Mouse (Mus musculus) cerebellum, adult 9-10 months (tissue): ENCODE data around the gene Ppp1r14b.

ENCODE experiments used
- DNase-seq: peaks from one replicate; pipeline ENCODE4 v3.0.0; 2022

Gene Ppp1r14b

DNA sequence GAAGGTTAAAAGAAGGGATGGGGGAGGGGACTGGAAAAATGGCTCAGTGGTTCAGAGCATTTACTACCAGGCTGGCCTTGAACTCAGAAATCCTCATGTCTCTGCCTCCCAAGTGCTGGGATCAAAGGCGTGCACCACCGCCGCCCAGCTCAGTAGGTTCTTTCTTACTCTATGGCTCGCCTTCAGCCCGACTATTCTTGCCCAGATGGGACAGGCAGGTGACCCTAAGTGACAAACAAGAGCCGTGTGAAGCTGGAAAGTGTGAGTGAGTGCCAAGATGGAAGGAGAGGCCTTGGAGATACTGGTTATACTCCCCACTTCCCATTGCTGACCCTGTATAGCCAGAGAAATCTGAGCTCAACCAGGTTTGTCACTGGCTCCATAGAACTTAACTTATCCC is 31.1 kb upstream of the Ppp1r14b start:
- no peak for DNase-seq

GRCm38 (mm10) chr19:6947742-6948141 is 27.0 kb upstream of the Ppp1r14b start:
- DNase-seq: no peak

- peak; percentile 84 for DNase-seq
Observed at GRCm38 (mm10) chr19:6948186-6948585, 26.6 kb upstream of the Ppp1r14b start.

GRCm38 (mm10) chr19:6949532-6949931 is 25.2 kb upstream of the Ppp1r14b start:
- DNase-seq: no peak

DNA sequence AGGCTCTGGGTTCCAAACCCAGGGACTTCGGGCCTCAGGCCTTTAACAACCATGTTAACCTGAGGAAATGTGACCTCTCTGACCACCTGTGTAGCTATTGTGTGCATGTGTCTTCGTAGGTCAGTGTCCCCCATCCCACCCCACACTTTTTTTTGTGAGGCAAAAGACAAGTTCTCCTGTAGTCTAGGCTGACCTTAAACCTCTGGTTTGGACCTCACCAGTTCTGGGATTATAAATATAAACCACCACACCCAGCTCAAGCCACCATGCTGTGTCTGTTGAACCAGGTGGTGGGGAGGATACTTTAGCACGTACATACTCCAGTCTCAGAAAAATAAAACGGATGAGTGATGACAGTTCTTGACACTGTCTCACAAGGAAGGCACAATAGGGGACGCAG is 24.8 kb upstream of the Ppp1r14b start:
- DNase-seq: no peak

DNA sequence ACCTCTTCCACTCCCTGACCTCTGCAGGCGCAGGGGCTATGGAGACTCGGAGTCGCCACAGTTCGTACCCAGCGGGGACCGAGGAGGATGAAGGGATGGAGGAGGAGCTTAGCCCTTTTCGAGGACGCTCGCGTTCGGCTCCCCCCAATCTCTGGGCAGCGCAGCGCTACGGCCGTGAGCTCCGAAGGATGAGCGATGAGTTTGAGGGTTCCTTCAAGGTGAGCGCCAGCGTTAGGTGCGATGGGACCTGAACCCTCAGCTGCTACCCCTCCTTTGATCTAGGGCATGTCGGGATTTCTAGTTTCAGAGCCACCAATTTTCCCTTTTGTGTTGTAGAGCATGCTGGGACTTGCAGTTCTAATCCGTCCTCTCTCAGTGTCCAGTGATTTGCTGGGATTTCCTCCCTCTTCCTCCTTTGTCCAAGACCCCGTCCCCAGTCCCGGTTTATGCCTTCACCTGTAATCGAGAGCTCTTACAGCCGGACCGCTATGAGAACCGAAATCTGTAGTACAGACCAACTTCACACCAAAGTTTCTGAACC is 24.1 kb upstream of the Ppp1r14b start:
- peak; percentile 82 for DNase-seq

DNA sequence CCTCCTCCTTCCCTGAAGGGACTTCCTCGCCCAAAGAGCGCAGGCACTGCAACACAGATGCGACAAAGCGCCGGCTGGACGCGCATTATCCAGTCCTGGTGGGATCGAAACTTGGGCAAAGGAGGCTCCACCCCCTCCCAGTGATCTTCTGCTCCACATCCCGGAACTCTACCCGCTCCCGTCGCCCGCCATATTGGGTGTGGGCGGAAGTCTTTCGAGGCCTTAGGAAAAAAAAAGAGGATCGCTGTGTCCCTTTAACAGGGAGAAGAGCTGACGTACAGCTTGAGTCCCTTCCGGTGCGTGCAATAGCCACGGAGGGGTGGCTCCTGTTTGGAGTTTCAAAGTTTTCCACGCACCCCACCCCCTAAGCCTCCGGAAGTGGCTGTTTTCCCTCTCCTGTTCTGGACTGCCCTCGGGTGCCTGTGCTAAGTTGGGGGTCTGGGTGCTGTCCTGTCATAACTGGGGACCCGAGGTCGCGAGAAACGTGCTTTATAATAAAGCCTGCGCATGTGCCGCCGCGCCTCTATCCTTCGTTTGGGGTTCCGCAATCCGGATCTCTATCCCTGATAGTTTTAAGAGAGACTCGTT is 23.3 kb upstream of the Ppp1r14b start:
- DNase-seq: peak; percentile 95

- peak; percentile 85 for DNase-seq
Observed at GRCm38 (mm10) chr19:6951994-6952711, 22.6 kb upstream of the Ppp1r14b start.

DNA sequence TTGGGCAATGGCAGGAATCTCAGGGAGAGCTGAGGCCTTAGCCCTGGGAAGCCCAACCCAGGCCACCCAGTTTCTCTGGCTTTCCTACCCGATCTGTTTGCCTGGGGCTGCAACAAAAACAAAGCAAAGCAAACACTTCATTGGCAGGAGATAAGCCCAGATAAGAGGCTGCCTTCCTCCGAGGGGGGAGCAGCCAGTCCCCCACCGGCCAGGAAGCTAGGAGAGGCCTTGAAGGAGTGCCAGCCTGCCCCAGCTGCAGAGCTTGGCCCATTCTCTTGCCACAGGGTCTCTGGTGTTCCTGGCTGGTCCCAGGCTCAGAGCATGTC is 22.1 kb upstream of the Ppp1r14b start:
- DNase-seq: no peak

- no peak for DNase-seq
Observed at GRCm38 (mm10) chr19:6954046-6954445, 20.7 kb upstream of the Ppp1r14b start.

DNA sequence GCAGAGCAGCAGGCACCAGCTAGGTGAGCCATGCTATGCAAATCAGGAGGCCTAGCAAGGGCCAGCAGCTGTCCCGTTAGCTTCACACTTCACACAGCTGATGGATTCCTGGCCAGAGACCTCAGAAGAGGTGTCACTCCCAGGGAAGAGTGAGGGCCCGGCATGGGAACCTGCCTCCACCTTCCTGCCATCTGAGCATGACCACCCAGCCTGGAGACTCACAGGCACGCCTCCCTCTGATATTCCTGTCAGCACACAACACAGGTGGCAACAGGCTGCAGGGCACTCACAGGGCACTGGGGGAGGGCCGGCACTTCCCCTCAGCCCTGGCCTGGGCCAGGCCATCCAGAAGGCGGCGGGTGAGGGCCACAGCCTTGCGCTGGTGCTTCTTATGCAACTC is 19.3 kb upstream of the Ppp1r14b start:
- DNase-seq: no peak

GRCm38 (mm10) chr19:6956461-6956860 is 18.3 kb upstream of the Ppp1r14b start:
- no peak for DNase-seq

GRCm38 (mm10) chr19:6968491-6969271 is 6.1 kb upstream of the Ppp1r14b start:
- no peak for DNase-seq

DNA sequence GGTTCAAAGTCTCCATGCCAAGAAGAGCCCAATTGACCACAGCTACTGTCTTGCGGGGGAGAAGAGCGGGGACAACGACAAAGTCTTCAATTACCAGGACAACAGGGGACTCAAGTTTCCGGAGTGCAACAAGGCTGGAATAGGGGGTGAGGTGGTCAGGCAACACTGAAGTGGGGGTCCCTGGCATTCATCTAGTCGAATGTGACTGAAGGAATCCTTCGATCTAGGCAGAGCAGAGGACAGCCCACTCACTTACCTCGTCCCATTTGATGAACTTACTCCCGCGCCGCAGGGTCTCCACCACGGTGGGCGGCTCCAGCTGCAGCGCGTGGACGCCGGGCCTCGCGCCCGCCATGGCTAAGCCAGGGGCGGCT is 5.5 kb upstream of the Ppp1r14b start:
- no peak for DNase-seq

DNA sequence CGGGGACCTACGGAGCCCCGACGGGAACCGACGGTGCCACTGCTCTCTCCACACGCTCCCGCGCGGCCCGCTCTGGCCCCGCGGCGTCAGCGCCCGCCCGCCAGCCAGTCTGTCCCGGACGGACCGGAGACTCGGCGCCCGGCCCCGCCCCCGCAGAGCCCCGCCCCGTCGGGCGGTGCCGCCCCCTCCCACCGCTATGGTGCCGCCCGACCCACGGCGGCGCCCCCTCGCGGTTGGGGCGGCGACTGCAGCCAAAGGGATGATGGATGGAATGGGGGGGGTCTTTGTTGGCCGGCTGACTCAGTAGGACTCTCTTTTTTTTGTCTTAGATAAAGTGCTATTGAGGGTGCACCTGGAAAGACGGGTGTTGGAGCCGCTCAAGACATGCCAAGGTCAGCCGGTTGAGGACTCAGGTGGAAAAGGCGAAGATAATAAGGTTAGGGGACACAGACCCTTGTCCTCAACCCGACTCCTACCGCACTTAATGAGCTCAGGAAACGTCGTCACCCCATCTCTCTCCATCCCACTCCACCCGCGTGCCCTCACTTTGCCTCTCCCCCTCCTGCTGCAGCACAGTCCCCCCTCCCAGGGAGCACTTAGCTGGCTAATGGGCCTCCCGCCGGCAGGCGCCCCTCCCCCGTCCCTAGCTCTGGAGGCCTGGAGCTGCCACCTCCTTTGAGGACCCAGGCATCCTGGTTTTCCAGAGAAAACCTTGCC is 4.9 kb upstream of the Ppp1r14b start:
- DNase-seq: no peak

DNA sequence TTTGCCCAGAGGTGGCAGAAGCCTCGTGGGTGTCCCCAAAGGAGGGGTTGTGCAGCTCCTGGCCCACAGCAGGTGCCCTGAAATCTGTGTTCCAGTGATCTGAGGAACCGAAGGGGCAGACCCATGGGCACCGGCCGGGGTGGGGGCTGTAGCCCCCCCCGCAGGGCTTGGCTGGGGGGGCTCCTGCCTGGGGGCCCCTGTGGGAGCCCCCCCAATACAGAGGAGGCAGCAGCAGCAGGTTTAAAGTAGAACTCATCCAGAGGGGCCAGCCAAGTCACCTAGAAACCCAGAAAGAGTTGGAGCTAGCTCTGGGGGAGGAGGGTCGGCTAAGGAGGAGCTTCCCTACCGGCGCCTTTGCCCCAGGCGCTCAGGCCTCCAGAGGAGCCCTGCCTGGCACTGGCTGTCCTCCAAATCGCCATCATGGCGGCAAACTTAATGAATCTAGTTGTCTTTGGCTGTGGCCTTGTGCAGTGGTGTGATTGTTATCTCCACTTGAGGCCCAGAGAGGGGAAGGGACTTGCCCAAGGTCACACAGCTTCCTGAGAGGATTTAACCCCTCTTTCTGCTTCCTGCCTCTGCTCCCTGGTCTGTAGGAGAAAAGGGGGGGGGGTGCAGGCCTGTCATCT is 4.2 kb upstream of the Ppp1r14b start:
- DNase-seq: no peak

DNA sequence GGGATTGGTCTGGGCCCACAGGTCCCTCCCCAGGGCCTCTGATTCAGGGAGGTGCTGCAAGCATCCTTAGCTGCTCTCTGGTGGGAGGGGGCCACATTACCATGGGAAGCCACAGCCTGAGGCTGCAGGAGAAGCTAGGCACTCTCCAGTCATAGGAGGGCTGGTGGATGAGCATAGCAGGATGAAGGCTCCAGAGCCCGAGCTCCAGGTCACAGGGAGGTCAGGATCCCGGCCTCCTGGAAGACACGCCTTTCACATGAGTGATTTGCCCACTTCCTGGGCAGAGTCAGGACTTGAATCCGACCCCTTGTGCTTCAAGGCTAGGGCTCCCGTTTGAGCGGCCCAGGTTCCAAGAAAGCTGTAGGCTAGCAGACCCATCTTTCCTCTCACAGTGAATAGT is 3.1 kb upstream of the Ppp1r14b start:
- no peak for DNase-seq

DNA sequence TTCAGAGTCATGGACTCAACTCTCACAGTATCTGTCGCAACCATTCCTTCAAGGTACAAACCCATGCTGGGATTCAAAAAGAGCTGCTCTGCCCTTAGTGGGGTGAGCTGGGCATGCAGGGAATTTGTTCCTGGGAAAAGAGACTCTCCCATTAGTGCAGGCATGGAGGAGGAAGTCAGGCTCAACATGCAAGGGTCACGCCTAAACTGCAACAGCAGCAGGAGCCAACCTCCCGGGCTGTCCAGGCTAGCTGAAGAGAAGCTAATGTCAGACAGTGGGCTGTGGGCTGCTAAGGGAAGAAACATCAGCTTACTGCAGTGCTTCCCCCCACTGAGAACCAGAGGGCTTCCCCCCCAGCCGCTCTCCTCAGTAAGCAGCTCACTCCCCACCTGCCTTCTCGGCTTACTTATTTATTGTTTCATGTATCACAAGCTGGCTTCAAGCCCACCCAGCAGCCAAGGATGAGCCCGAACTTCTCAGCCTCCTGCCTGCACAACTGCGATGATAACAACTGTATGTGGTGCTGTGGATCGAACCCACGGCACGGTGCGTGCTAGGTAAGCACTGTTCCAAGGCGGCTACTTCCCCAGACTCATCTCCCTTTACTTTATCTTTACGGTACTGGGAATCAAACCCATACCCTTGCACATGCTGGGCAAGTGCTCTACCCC is 2.4 kb upstream of the Ppp1r14b start:
- DNase-seq: no peak

DNA sequence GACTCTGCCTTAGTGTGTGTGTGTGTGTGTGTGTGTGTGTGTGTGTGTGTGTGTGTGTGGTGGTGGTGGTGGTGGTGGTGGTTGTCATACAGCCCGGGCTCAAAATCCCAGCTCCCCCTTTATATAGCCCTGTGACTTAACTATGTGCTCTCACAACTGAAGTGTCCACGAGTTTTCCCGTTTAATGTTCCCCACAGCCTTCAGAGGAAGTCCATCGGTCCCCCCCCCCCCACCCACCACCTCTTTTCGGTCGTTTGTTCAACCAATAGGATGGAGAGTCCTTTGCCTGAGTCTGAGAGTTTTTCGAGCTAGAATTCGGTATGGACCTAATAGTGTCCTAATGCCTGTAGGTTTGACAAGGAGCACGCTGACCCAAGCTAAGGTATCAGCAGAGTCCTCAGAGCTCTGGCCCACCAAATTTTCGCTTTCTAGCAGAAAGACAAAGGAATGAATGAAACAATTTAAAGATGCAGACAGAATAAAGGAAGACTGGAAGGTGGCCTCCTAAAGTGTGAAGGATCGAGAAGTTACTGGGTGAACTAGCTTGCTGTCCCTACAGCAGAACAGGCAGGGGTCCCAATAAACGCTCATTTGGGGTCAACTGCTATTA is 1.1 kb upstream of the Ppp1r14b start:
- no peak for DNase-seq

DNA sequence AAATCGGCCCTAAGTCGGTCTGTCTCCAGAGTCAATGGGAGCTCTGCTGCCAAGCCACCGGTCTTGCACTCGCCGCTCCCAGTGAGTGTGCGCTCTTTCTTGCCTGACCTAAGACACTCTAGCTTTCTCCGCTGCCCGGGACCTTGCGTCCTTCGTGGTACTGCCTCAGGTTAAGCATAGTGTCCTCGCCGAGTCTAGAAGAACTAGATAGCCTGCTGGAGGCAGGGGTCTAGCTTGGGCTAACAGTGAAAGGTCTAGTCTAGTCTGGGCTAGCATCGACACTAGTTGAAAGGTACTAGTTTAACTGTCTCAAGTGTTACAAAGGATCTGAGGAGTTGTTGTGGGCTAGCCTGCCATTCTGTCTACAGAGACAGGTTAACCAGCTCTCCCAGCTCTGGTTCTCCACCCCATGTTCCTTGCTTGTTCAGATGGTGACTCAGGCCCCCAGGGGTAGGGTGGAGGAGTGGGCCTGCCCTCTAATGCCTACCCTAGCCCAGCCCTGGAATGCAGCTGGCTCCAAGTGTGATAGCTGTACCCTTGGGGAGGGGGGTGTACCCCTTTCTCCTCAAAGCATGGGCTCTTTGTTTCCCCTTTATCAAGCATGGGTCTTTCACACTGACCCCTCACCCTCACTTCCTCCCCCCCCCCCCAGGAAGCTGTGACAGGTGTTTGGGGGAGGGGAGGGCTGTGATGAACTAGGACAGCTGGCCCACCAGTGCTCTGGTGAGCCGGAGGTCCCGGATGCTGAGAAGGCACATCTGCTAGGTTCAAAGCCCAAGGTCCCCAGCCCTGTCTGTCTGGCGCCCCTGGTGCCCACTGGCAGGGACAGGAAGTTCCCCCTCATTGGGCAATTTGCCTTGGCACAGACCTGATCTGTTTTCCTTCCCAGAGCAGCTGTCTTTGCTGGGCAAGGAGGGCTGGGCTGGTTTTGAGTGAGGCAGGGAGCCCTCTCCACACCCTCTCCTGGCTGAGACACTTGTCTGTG is 1.1 kb downstream of the Ppp1r14b start, which contains the start of gene Plcb3:
Plcb3 (minus strand) TSS at position 934 of the 985 bp plus-strand sequence.
- peak; percentile 72 for DNase-seq
